Mouse (Mus musculus): ENCODE results near the gene C1ql2. TPM values are rescaled to one million over a fixed set of nuclear protein-coding genes. Genes with fewer than 3 reads are reported as not detected.
A peak's percentile ranks its signal among the peaks of the same experiment; 100 is the strongest.

The C1ql2 gene
- 10 to 100 TPM; 63.1 to 70.6 (median 66.3) TPM for total RNA-seq (2022)

- peak; percentile 60 to 71 for DNase-seq (ENCODE audit: low spot score in 2 of 2)
These were observed at the start of gene C1ql2 for GRCm38 (mm10) chr1:120340419-120341171. Gene C1ql2, plus strand, starts transcription at chr1:120340582.

- DNase-seq (ENCODE audit: low spot score in 2 of 2), result no peak
These were observed 48.7 kb upstream of the C1ql2 start for GRCm38 (mm10) chr1:120291709-120292108.

- DNase-seq (ENCODE audit: low spot score in 2 of 2), result no peak
These were observed 46.6 kb upstream of the C1ql2 start for GRCm38 (mm10) chr1:120293803-120294202.

- no peak for DNase-seq (ENCODE audit: low spot score in 2 of 2)
These were observed 43.4 kb upstream of the C1ql2 start for GRCm38 (mm10) chr1:120296936-120297335.

- no peak for DNase-seq (ENCODE audit: low spot score in 2 of 2)
These were observed 34.6 kb upstream of the C1ql2 start for GRCm38 (mm10) chr1:120305801-120306200.

- no peak for DNase-seq (ENCODE audit: low spot score in 2 of 2)
These were observed 18.9 kb upstream of the C1ql2 start for GRCm38 (mm10) chr1:120321270-120322021.

- DNase-seq (ENCODE audit: low spot score in 2 of 2), result peak; percentile 49 to 50
These were observed 17.2 kb upstream of the C1ql2 start for GRCm38 (mm10) chr1:120323131-120323561.

GRCm38 (mm10) chr1:120327714-120328113, 12.7 kb upstream of the C1ql2 start:
- DNase-seq (ENCODE audit: low spot score in 2 of 2), result peak in 1 of 2 experiments; percentile 48

- DNase-seq (ENCODE audit: low spot score in 2 of 2), result no peak
These were observed 12.2 kb upstream of the C1ql2 start for GRCm38 (mm10) chr1:120328212-120328611.

- DNase-seq (ENCODE audit: low spot score in 2 of 2), result no peak
These were observed 8.5 kb upstream of the C1ql2 start for GRCm38 (mm10) chr1:120331841-120332240.

- DNase-seq (ENCODE audit: low spot score in 2 of 2), result no peak
These were observed 2.4 kb upstream of the C1ql2 start for GRCm38 (mm10) chr1:120337970-120338369.

- DNase-seq (ENCODE audit: low spot score in 2 of 2), result no peak
These were observed 842 bp downstream of the C1ql2 start for GRCm38 (mm10) chr1:120341172-120341675.

- DNase-seq (ENCODE audit: low spot score in 2 of 2), result no peak
These were observed 1.5 kb downstream of the C1ql2 start for GRCm38 (mm10) chr1:120341811-120342370.

- DNase-seq (ENCODE audit: low spot score in 2 of 2), result no peak
These were observed 2.0 kb downstream of the C1ql2 start for GRCm38 (mm10) chr1:120342371-120342821.

GRCm38 (mm10) chr1:120345001-120345400, 4.6 kb downstream of the C1ql2 start:
- no peak for DNase-seq (ENCODE audit: low spot score in 2 of 2)

- no peak for DNase-seq (ENCODE audit: low spot score in 2 of 2)
These were observed 14.0 kb downstream of the C1ql2 start for GRCm38 (mm10) chr1:120354387-120354786.

- peak; percentile 41 to 47 for DNase-seq (ENCODE audit: low spot score in 2 of 2)
These were observed 17.2 kb downstream of the C1ql2 start for GRCm38 (mm10) chr1:120357371-120358274.

- no peak for DNase-seq (ENCODE audit: low spot score in 2 of 2)
These were observed 23.3 kb downstream of the C1ql2 start for GRCm38 (mm10) chr1:120363638-120364037.

- no peak for DNase-seq (ENCODE audit: low spot score in 2 of 2)
These were observed 27.8 kb downstream of the C1ql2 start for GRCm38 (mm10) chr1:120368138-120368537.

- no peak for DNase-seq (ENCODE audit: low spot score in 2 of 2)
These were observed 33.7 kb downstream of the C1ql2 start for GRCm38 (mm10) chr1:120374131-120374530.

- no peak for DNase-seq (ENCODE audit: low spot score in 2 of 2)
These were observed 34.5 kb downstream of the C1ql2 start for GRCm38 (mm10) chr1:120374832-120375231.

Measured in layer of hippocampus, adult 8-10 months (tissue).